Mouse (Mus musculus) CD8-positive naive resting alpha-beta T cell, adult 57 days (primary cell): ENCODE measurements around the gene Arl10. TPM values are rescaled to one million over a fixed set of nuclear protein-coding genes. Genes with fewer than 3 reads are reported as not detected.

Experiments used
- total RNA-seq: library from RNA; stranded (reverse); gene quantifications from one replicate; pipeline ENCODE4 v1.2.4, GENCODE M21; 2023

The Arl10 gene
- 6.6 TPM for total RNA-seq

GRCm38 (mm10) chr13:54574854-54575481 lies at the start of gene Arl10:
Gene Arl10, plus strand, starts transcription at chr13:54575015.

GRCm38 (mm10) chr13:54565201-54565581 lies 9.6 kb upstream of the Arl10 start, which contains the start of gene 4833439L19Rik:
Gene 4833439L19Rik, minus strand, starts transcription at chr13:54565435.

GRCm38 (mm10) chr13:54589996-54590951 lies 15.5 kb downstream of the Arl10 start, which contains the start of the genes Nop16 and Higd2a:
Gene Nop16, minus strand, starts transcription at chr13:54590090.
Gene Higd2a, plus strand, starts transcription at chr13:54590207.

GRCm38 (mm10) chr13:54610972-54611754 lies 36.3 kb downstream of the Arl10 start, which contains the start of gene Cltb:
Gene Cltb, minus strand, starts transcription at chr13:54611344.

GRCm38 (mm10) chr13:54621155-54621932 lies 46.5 kb downstream of the Arl10 start, which contains the start of gene Faf2:
Gene Faf2, plus strand, starts transcription at chr13:54621784.

Other genes with a start within 250 kb of the Arl10 start
- 0.67 TPM for gene Cplx2, start 203.7 kb upstream of the Arl10 start, total RNA-seq
- gene Thoc3, start 106.2 kb upstream of the Arl10 start, total RNA-seq: 23.9 TPM
- 38.8 TPM for gene Simc1, start 71.2 kb upstream of the Arl10 start, total RNA-seq
- gene 4833439L19Rik, start 9.6 kb upstream of the Arl10 start, total RNA-seq: 34.8 TPM
- gene Nop16, start 15.1 kb downstream of the Arl10 start, total RNA-seq: 15.1 TPM
- 73.5 TPM for gene Higd2a, start 15.2 kb downstream of the Arl10 start, total RNA-seq
- 39.1 TPM for gene Cltb, start 36.3 kb downstream of the Arl10 start, total RNA-seq
- 60.7 TPM for gene Faf2, start 46.8 kb downstream of the Arl10 start, total RNA-seq
- gene Rnf44, start 118.9 kb downstream of the Arl10 start, total RNA-seq: 197 TPM
- not detected for gene Cdhr2, start 126.4 kb downstream of the Arl10 start, total RNA-seq
- not detected for gene Gprin1, start 174.9 kb downstream of the Arl10 start, total RNA-seq
- gene Sncb, start 191.6 kb downstream of the Arl10 start, total RNA-seq: not detected
- gene Eif4e1b, start 209.0 kb downstream of the Arl10 start, total RNA-seq: not detected
- gene Tspan17, start 214.4 kb downstream of the Arl10 start, total RNA-seq: 1.4 TPM